Mouse (Mus musculus): ENCODE measurements around the gene Slc7a6. TPM values are rescaled to one million over a fixed set of nuclear protein-coding genes. Genes with fewer than 3 reads are reported as not detected.
A peak's percentile ranks its signal among the peaks of the same experiment; 100 is the strongest.

Gene Slc7a6
- polyA plus RNA-seq, 2 experiments: 42.1 to 55.7 TPM

- TF ChIP-seq POLR2A (IDR thresholded peaks at IDR 0.05; ENCODE audit: borderline replicate concordance, extremely low read depth, insufficient read depth, insufficient read length): no peak
- peaks cover 74% of the 10 kb centered on the region for H3K36me3 ChIP-seq (ENCODE audit: control insufficient read depth, insufficient read depth, low read length)
- H3K9ac ChIP-seq (ENCODE audit: low read depth, low read length, severe bottlenecking): no peak overlapping the region
- no peak for ATAC-seq (ENCODE audit: low FRiP score, low read depth)
- H3K9me3 ChIP-seq (ENCODE audit: control insufficient read depth, low read length): no peaks in the 10 kb centered on the region
- no peak overlapping the region for H3K4me2 ChIP-seq (replicated peaks; ENCODE audit: low read depth, low read length, severe bottlenecking)
- DNase-seq (ENCODE audit: low spot score): peak; percentile 4
- H3K4me3 ChIP-seq (replicated peaks; ENCODE audit: low read length): no peak overlapping the region
- H3K4me1 ChIP-seq (ENCODE audit: control insufficient read depth, insufficient read depth, low read length): no peaks in the 10 kb centered on the region
- no peak overlapping the region for H3K27ac ChIP-seq (replicated peaks; ENCODE audit: low read depth, low read length)
- H3K27me3 ChIP-seq (ENCODE audit: control insufficient read depth, insufficient read depth, low read length): no peaks in the 10 kb centered on the region
- 87% methylated on average over 17 of the region's 17 CpGs for WGBS
Observed at GRCm38 (mm10) chr8:106234567-106235261, 66.1 kb downstream of the Slc7a6 start.

GRCm38 (mm10) chr8:106237106-106237505, 68.4 kb downstream of the Slc7a6 start:
- DNase-seq (ENCODE audit: low spot score) (no peak), ATAC-seq (ENCODE audit: low FRiP score, low read depth) (no peak)
- no peaks in the 10 kb centered on the region for H3K9me3 ChIP-seq (ENCODE audit: control insufficient read depth, low read length)
- TF ChIP-seq POLR2A (IDR thresholded peaks at IDR 0.05; ENCODE audit: borderline replicate concordance, extremely low read depth, insufficient read depth, insufficient read length): no peak
- H3K27ac ChIP-seq (replicated peaks; ENCODE audit: low read depth, low read length): no peak overlapping the region
- no peaks in the 10 kb centered on the region for H3K27me3 ChIP-seq (ENCODE audit: control insufficient read depth, insufficient read depth, low read length)
- peaks cover 77% of the 10 kb centered on the region for H3K36me3 ChIP-seq (ENCODE audit: control insufficient read depth, insufficient read depth, low read length)
- H3K4me1 ChIP-seq (ENCODE audit: control insufficient read depth, insufficient read depth, low read length): no peaks in the 10 kb centered on the region
- no peak overlapping the region for H3K9ac ChIP-seq (ENCODE audit: low read depth, low read length, severe bottlenecking)
- WGBS: 78% methylated on average over 5 of the region's 5 CpGs
- H3K4me2 ChIP-seq (replicated peaks; ENCODE audit: low read depth, low read length, severe bottlenecking): no peak overlapping the region
- H3K4me3 ChIP-seq (replicated peaks; ENCODE audit: low read length): no peak overlapping the region

Other genes with a start within 250 kb of the Slc7a6 start
- gene Ctrl, start 235.0 kb upstream of the Slc7a6 start, polyA plus RNA-seq (2012; rRNA removed): 4.1 and 5.7 TPM in 2 replicates
- gene Ctrl, start 235.0 kb upstream of the Slc7a6 start, polyA plus RNA-seq (2014; fragmentation: Nextera tagmentation; extraction: Ambion mirVana): 0.88 and 1.7 TPM in 2 replicates
- 31.8 and 45.8 TPM in 2 replicates for gene Psmb10, start 230.4 kb upstream of the Slc7a6 start, polyA plus RNA-seq (2012; rRNA removed)
- 37.8 and 38.8 TPM in 2 replicates for gene Psmb10, start 230.4 kb upstream of the Slc7a6 start, polyA plus RNA-seq (2014; fragmentation: Nextera tagmentation; extraction: Ambion mirVana)
- 15.9 and 18.5 TPM in 2 replicates for gene Lcat, start 225.5 kb upstream of the Slc7a6 start, polyA plus RNA-seq (2012; rRNA removed)
- gene Lcat, start 225.5 kb upstream of the Slc7a6 start, polyA plus RNA-seq (2014; fragmentation: Nextera tagmentation; extraction: Ambion mirVana): 1.9 and 3.0 TPM in 2 replicates
- 116 and 135 TPM in 2 replicates for gene Slc12a4, start 202.8 kb upstream of the Slc7a6 start, polyA plus RNA-seq (2012; rRNA removed)
- gene Slc12a4, start 202.8 kb upstream of the Slc7a6 start, polyA plus RNA-seq (2014; fragmentation: Nextera tagmentation; extraction: Ambion mirVana): 46.0 and 56.2 TPM in 2 replicates
- not detected in 2 replicates for gene Dpep3, start 189.4 kb upstream of the Slc7a6 start, polyA plus RNA-seq (2012; rRNA removed)
- 0.11 TPM in 1 of 2 replicates, not detected in the other for gene Dpep3, start 189.4 kb upstream of the Slc7a6 start, polyA plus RNA-seq (2014; fragmentation: Nextera tagmentation; extraction: Ambion mirVana)
- gene Dus2, start 177.5 kb upstream of the Slc7a6 start, polyA plus RNA-seq (2012; rRNA removed): 24.4 and 25.6 TPM in 2 replicates
- gene Dus2, start 177.5 kb upstream of the Slc7a6 start, polyA plus RNA-seq (2014; fragmentation: Nextera tagmentation; extraction: Ambion mirVana): 22.4 and 25.0 TPM in 2 replicates
- 0.05 TPM in 1 of 2 replicates, not detected in the other for gene Dpep2nb, start 162.9 kb upstream of the Slc7a6 start, polyA plus RNA-seq (2012; rRNA removed)
- 0.17 TPM in 1 of 2 replicates, not detected in the other for gene Dpep2nb, start 162.9 kb upstream of the Slc7a6 start, polyA plus RNA-seq (2014; fragmentation: Nextera tagmentation; extraction: Ambion mirVana)
- 12.9 and 14.9 TPM in 2 replicates for gene Ddx28, start 157.0 kb upstream of the Slc7a6 start, polyA plus RNA-seq (2012; rRNA removed)
- 17.2 and 19.5 TPM in 2 replicates for gene Ddx28, start 157.0 kb upstream of the Slc7a6 start, polyA plus RNA-seq (2014; fragmentation: Nextera tagmentation; extraction: Ambion mirVana)
- gene Nfatc3, start 110.0 kb upstream of the Slc7a6 start, polyA plus RNA-seq (2012; rRNA removed): 27.2 and 31.6 TPM in 2 replicates
- 7.8 and 9.6 TPM in 2 replicates for gene Nfatc3, start 110.0 kb upstream of the Slc7a6 start, polyA plus RNA-seq (2014; fragmentation: Nextera tagmentation; extraction: Ambion mirVana)
- 29.5 and 34.3 TPM in 2 replicates for gene Esrp2, start 31.9 kb upstream of the Slc7a6 start, polyA plus RNA-seq (2012; rRNA removed)
- 38.8 and 38.9 TPM in 2 replicates for gene Esrp2, start 31.9 kb upstream of the Slc7a6 start, polyA plus RNA-seq (2014; fragmentation: Nextera tagmentation; extraction: Ambion mirVana)
- 13.7 and 15.0 TPM in 2 replicates for gene Pla2g15, start 18.5 kb upstream of the Slc7a6 start, polyA plus RNA-seq (2012; rRNA removed)
- gene Pla2g15, start 18.5 kb upstream of the Slc7a6 start, polyA plus RNA-seq (2014; fragmentation: Nextera tagmentation; extraction: Ambion mirVana): 6.3 and 7.8 TPM in 2 replicates
- gene Slc7a6os, start 42.1 kb downstream of the Slc7a6 start, polyA plus RNA-seq (2012; rRNA removed): 52.4 and 58.3 TPM in 2 replicates
- gene Slc7a6os, start 42.1 kb downstream of the Slc7a6 start, polyA plus RNA-seq (2014; fragmentation: Nextera tagmentation; extraction: Ambion mirVana): 32.5 and 36.1 TPM in 2 replicates
- 35.5 and 40.3 TPM in 2 replicates for gene Prmt7, start 42.1 kb downstream of the Slc7a6 start, polyA plus RNA-seq (2012; rRNA removed)
- 44.7 and 46.6 TPM in 2 replicates for gene Prmt7, start 42.1 kb downstream of the Slc7a6 start, polyA plus RNA-seq (2014; fragmentation: Nextera tagmentation; extraction: Ambion mirVana)
- 17.5 and 22.5 TPM in 2 replicates for gene Smpd3, start 169.1 kb downstream of the Slc7a6 start, polyA plus RNA-seq (2012; rRNA removed)
- 7.4 and 11.2 TPM in 2 replicates for gene Smpd3, start 169.1 kb downstream of the Slc7a6 start, polyA plus RNA-seq (2014; fragmentation: Nextera tagmentation; extraction: Ambion mirVana)
- 15.2 and 19.7 TPM in 2 replicates for gene Zfp90, start 246.5 kb downstream of the Slc7a6 start, polyA plus RNA-seq (2012; rRNA removed)
- gene Zfp90, start 246.5 kb downstream of the Slc7a6 start, polyA plus RNA-seq (2014; fragmentation: Nextera tagmentation; extraction: Ambion mirVana): 20.6 and 26.5 TPM in 2 replicates